Mouse (Mus musculus) lung, embryonic 16.5 days (tissue): ENCODE measurements around the gene Paqr4. TPM values are rescaled to one million over a fixed set of nuclear protein-coding genes. Genes with fewer than 3 reads are reported as not detected.
A peak's percentile ranks its signal among the peaks of the same experiment; 100 is the strongest.

ENCODE experiments used
- ATAC-seq: fragments of 200-750 bp; cut with Nextera tagmentation; 2 replicates; pipeline ENCODE4 v1.8.0; 2017; ENCODE audit warnings: low read depth, mild to moderate bottlenecking, moderate library complexity
- H3K27ac ChIP-seq: fragments of 300-500 bp; sonication (generic); 2 replicates; pipeline ENCODE4 v1.5.1; 2014; ENCODE audit warnings: mild to moderate bottlenecking, control low read depth, low read length
- H3K27me3 ChIP-seq: fragments of 300-500 bp; sonication (generic); 2 replicates; pipeline ENCODE4 v1.6.1; 2014; ENCODE audit warnings: low read depth, low read length, mixed read lengths; ENCODE audit not compliant: control insufficient read depth, insufficient read depth
- H3K36me3 ChIP-seq: fragments of 300-500 bp; sonication (generic); 2 replicates; pipeline ENCODE4 v1.6.1; 2014; ENCODE audit warnings: low read length; ENCODE audit not compliant: control insufficient read depth, insufficient read depth
- H3K4me1 ChIP-seq: fragments of 300-500 bp; sonication (generic); replicated peaks from 2 replicates; pipeline ENCODE4 v1.6.1; 2014; ENCODE audit warnings: low read length, mixed read lengths; ENCODE audit not compliant: control insufficient read depth, insufficient read depth
- H3K4me2 ChIP-seq: fragments of 300-500 bp; sonication (generic); 2 replicates; pipeline ENCODE4 v1.6.1; 2014; ENCODE audit warnings: low read depth, low read length, control low read depth
- H3K4me3 ChIP-seq: fragments of 300-500 bp; sonication (generic); 2 replicates; pipeline ENCODE4 v1.5.1; 2014; ENCODE audit warnings: mild to moderate bottlenecking, low read length, control low read depth
- H3K9ac ChIP-seq: fragments of 300-500 bp; sonication (generic); 2 replicates; pipeline ENCODE4 v1.6.1; 2014; ENCODE audit warnings: low read length, control low read depth
- H3K9me3 ChIP-seq: fragments of 300-500 bp; sonication (generic); 2 replicates; pipeline ENCODE4 v1.6.1; 2016; ENCODE audit warnings: low read length; ENCODE audit not compliant: control insufficient read depth
- WGBS: fragments of 180-500 bp; shearing (Covaris S2); extraction: QIAGEN DNeasy Blood & Tissue Kit; methylation state at CpG from one replicate; pipeline ENCODE4 v1.1.7; 2014; 5-methylcytosine and 5-hydroxymethylcytosine counted together
- polyA plus RNA-seq: library from polyadenylated mRNA; unstranded; fragments of >200 nt; fragmentation: Nextera tagmentation; extraction: Ambion mirVana; gene quantifications from 2 replicates; pipeline ENCODE4 v1.2.1, GENCODE M21; 2015

Gene Paqr4
- polyA plus RNA-seq, result 51.8 and 52.7 TPM in 2 replicates

DNA sequence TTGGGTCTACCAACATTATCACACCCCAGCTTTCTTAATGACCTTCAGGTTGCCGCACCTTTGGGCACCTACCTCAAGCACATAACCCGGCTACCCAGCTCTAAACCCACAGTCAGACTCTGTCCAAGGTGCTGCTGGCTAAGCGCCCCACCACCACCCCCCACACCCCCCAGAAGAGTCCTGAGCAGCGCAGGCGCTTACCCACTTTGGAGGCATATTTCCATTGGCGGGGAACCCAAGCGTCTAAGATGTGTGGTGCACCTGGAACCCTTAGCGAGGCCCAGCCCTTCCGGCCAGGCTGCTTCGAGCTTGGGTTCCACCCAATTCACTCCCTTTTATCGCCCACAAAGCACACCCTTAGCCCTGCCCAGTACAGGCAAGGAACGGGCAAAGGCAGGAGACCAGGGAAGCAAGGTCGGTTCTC, at the start of gene Paqr4:
Paqr4 (minus strand) TSS at position 270 of the 424 bp plus-strand sequence.
- H3K36me3 ChIP-seq, result peaks cover 15% of the 10 kb centered on the region
- no peaks in the 10 kb centered on the region for H3K9me3 ChIP-seq
- peaks cover 39% of the 10 kb centered on the region for H3K4me1 ChIP-seq
- 3% methylated on average over 13 of the region's 13 CpGs for WGBS
- ATAC-seq, result peak; percentile 44
- peak within 1 kb of the TSS; percentile 96 for H3K4me2 ChIP-seq
- peaks cover 50% of the 10 kb centered on the region for H3K27me3 ChIP-seq
- peak within 1 kb of the TSS; percentile 84 for H3K4me3 ChIP-seq
- peak within 1 kb of the TSS; percentile 88 for H3K27ac ChIP-seq
- peak within 1 kb of the TSS; percentile 85 for H3K9ac ChIP-seq

DNA sequence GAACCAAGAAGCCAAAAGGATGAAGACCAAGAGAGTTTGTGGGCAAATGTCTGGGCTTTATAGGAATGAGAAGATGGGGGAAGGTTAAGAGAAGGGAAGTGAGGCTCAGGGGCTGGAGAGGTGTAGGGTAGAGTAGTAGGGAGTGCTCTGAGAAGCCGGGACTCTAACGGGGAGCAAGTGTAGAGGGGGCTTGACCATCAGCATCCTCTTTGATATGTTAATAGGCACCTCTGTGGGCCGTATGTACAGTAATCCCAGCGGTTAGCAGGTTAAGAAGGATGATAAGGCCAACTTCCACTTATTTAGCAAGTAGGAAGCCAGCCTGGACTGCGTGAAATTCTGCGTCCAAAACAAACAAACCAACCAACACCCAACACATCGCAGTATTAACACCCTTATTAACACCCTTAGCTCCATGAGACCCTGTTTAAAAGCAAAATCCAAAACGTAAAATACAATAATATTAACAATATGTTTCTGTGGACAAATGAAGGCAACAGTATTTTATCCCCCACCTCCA, 49.1 kb upstream of the Paqr4 start:
- no peaks in the 10 kb centered on the region for H3K36me3 ChIP-seq
- H3K4me1 ChIP-seq, result peaks cover 20% of the 10 kb centered on the region
- H3K9ac ChIP-seq, result peak overlapping the region; percentile 88
- H3K9me3 ChIP-seq, result no peaks in the 10 kb centered on the region
- 19% methylated on average over 8 of the region's 8 CpGs for WGBS
- peak overlapping the region; percentile 90 for H3K27ac ChIP-seq
- no peak for ATAC-seq
- H3K4me2 ChIP-seq, result peak overlapping the region; percentile 75
- peak overlapping the region; percentile 62 for H3K4me3 ChIP-seq
- no peaks in the 10 kb centered on the region for H3K27me3 ChIP-seq

DNA sequence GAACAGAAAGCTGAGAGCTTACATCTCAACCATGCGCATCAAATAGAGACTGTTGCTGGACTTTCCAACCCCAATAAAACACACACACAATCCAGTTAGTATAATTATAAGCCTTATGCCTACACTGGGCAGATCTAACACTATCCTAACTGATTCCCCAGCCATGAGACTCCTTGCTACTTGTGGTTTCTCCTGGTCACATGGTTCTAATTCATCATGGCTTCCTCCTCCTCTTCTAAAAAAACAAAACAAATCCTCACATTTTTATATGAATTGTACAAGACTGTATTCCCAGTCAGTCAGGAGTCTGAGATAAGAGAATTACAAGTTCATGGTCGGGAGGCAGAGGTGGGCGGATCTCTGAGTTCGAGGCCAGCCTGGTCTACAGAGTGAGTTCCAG, 48.3 kb upstream of the Paqr4 start:
- Histone ChIP-seq H3K4me2 (no peak overlapping the region), H3K27ac (no peak overlapping the region), H3K36me3 (no peaks in the 10 kb centered on the region), H3K4me3 (no peak overlapping the region), H3K9ac (no peak overlapping the region), H3K9me3 (no peaks in the 10 kb centered on the region), H3K4me1 (peaks cover 20% of the 10 kb centered on the region), H3K27me3 (no peaks in the 10 kb centered on the region)
- ATAC-seq, result no peak
- 86% methylated on average over 4 of the region's 4 CpGs for WGBS

DNA sequence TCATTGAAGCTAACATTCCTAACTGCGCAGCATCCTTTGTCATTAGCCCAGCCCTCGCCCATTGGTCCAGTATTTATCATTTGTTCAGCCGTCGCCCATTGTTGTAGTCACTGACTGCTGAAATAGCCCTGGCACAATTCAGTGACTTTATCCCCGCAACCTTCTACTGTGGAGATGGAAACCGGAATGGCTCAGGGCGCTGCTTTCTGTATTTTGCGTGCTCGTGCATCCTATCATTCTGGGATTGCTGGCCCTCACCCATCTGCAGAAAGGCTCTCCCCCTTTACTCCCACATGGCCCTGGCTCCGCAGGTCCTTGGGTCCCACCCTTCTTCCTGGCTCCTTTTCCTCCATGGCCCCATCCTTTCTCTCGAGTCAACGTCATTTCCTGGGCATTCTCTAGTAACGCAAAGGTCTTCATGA, 45.9 kb upstream of the Paqr4 start:
- Histone ChIP-seq H3K4me3 (peak overlapping the region; percentile 68), H3K4me1 (peaks cover 20% of the 10 kb centered on the region), H3K9me3 (no peaks in the 10 kb centered on the region), H3K4me2 (peak overlapping the region; percentile 93), H3K9ac (peak overlapping the region; percentile 78; the same call in 1 of the 2 replicates), H3K27me3 (no peaks in the 10 kb centered on the region), H3K36me3 (no peaks in the 10 kb centered on the region), H3K27ac (no peak overlapping the region)
- ATAC-seq, result 0 out of 2 replicates have a peak, but pooled peaks have one; percentile 24
- WGBS, result 16% methylated on average over 13 of the region's 13 CpGs

DNA sequence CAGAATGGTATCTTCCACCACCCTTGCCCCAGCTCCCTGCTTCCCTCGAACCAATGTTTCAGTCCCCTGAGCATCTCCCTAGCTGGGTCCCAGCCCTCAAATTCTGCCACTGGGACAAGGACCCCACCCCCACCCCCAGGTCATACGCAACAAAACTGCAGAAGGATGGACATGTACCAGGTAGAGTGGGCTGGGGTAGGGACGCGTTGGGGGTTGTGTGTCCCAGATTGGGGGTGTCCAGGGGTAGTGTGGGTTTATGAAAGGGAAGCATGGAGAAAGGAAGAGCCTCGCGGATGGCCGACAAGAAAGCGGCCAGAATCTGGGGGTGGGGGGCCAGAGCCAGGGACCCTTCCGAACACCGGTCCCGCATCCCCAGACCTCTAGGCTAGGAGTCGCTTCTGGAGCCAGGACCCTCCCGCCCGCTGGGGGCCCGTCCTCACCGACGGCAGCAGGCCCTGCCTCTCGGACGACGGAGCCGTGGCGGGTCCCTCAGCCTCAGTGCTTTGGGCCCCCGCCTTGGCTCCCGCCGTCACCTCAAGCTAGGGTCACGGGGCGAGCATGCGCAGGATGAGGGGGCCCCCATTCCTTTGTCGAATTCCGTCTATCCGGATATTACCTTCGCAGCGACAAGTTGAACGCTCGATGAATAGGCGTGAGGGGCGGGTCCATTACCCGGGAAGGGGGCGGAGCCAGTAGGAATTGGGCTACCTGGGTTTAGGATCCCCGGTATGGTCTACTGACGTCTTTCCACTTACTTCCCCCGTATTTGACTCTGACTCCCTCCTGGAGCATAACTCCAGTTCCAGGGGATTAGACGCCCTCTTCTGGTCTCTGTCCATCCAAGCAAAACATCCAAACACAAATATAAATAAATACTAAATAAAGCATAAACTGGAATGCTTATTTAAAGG, 45.1 kb upstream of the Paqr4 start, which contains the start of gene Flywch2:
Flywch2 (minus strand) TSS at position 521 of the 911 bp plus-strand sequence.
- Histone ChIP-seq H3K9me3 (no peaks in the 10 kb centered on the region), H3K4me1 (peaks cover 17% of the 10 kb centered on the region), H3K4me2 (peak within 1 kb of the TSS; percentile 93), H3K36me3 (no peaks in the 10 kb centered on the region), H3K9ac (peak within 1 kb of the TSS; percentile 78), H3K27me3 (no peaks in the 10 kb centered on the region), H3K4me3 (peak within 1 kb of the TSS; percentile 68), H3K27ac (no peak within 1 kb of the TSS)
- ATAC-seq, result peak; percentile 80
- 1% methylated on average over 43 of the region's 43 CpGs for WGBS

DNA sequence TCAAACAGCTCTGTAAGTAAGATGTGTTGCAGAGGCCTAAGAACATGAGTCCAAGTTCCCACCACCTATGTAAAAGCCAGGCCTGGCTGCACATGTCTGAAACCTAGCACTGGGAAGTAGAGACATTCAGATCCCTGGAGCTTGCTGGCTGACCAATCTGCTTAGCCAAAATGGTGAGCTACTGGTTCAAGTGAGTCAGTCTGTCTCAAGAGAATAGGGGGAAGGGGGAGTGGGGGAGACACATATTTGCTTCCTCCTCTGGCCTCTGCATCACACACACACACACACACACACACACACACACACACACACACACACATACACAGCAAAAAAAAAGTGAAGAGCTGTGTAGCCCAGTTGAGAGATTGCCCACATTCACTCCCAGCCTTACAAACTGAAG, 42.7 kb upstream of the Paqr4 start:
- H3K4me1 ChIP-seq, result peaks cover 6% of the 10 kb centered on the region
- no peak overlapping the region for H3K27ac ChIP-seq
- ATAC-seq, result no peak
- no peaks in the 10 kb centered on the region for H3K27me3 ChIP-seq
- H3K4me2 ChIP-seq, result no peak overlapping the region
- no peak overlapping the region for H3K4me3 ChIP-seq
- no peak overlapping the region for H3K9ac ChIP-seq
- no peaks in the 10 kb centered on the region for H3K36me3 ChIP-seq
- no peaks in the 10 kb centered on the region for H3K9me3 ChIP-seq

DNA sequence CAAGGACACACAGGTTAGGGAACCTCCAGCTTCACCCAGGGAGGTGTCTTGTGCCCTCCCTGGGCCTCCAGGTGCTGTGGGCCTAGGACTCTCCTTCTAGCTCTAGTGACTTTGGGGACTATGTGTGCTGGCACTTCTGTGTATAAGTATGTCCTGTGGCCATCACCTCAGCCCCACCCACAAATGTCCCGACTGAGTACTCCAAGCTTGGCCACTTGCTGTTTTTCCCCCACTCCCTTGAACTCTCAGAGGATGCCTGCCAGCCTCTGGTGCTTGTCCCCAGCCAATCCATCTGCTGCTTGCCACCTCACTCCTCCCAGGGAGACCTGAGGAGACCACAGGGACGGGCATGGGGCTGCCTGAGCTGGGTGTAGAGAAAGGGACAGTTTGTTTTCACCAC, 37.8 kb upstream of the Paqr4 start:
- ATAC-seq, result no peak
- 43% methylated on average over 2 of the region's 2 CpGs for WGBS
- no peak overlapping the region for H3K27ac ChIP-seq

DNA sequence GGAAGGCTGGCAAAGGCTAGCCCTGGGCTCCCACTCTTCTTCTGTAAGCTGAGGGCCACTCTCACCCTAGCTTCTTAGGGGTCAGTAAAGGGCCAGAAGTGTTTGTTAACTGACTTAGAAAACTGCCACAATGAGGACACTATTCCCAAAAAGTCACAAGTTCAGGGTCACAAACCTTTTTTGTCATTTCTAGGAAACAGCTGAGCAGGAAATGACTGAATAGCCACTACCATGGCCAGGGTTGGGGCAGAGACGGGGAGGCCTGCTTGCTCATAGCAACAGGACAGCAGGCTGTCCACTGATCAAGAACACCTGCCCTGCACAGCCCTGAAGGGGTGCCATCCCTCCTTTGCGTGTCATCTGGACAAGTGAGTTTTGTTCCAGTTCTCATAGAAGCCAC, 36.5 kb upstream of the Paqr4 start:
- Histone ChIP-seq H3K27me3 (no peaks in the 10 kb centered on the region), H3K4me2 (no peak overlapping the region), H3K9me3 (no peaks in the 10 kb centered on the region), H3K27ac (no peak overlapping the region), H3K4me3 (no peak overlapping the region), H3K4me1 (0 out of 2 replicates have a peak, but pooled peaks cover 2% of the 10 kb centered on the region), H3K9ac (no peak overlapping the region), H3K36me3 (no peaks in the 10 kb centered on the region)
- ATAC-seq, result no peak
- WGBS, result 62% methylated on average over 2 of the region's 2 CpGs

More for the DNA sequence above, 37.8 kb upstream of the Paqr4 start:
- H3K4me1 ChIP-seq, result 0 out of 2 replicates have a peak, but pooled peaks cover 2% of the 10 kb centered on the region
- 0 out of 2 replicates have a peak overlapping the region, but pooled peaks have one; percentile 28 for H3K9ac ChIP-seq
- no peaks in the 10 kb centered on the region for H3K36me3 ChIP-seq
- H3K9me3 ChIP-seq, result no peaks in the 10 kb centered on the region
- H3K27me3 ChIP-seq, result no peaks in the 10 kb centered on the region
- H3K4me3 ChIP-seq, result no peak overlapping the region
- H3K4me2 ChIP-seq, result no peak overlapping the region

DNA sequence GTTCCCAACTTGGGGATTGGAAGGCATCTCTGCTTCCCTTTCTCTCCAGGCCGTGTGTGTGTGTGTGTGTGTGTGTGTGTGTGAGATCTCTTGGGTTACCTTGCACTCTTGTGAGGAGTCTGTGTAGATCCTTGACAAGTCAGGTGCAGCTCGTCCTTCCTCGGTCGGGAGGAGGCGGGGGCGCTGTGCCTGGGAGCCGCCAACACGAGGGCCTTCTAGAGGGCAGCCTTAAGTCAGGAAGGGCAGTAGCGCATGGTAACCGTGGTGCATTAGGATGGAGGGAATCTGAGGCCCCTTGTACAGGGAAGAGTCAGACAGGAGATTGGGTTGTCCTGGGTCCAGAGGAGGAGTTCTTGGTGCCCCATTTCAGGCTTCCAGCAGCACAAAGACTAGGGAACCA, 35.5 kb upstream of the Paqr4 start:
- ATAC-seq, result no peak
- no peaks in the 10 kb centered on the region for H3K36me3 ChIP-seq
- no peak overlapping the region for H3K4me3 ChIP-seq
- H3K27ac ChIP-seq, result no peak overlapping the region
- no peaks in the 10 kb centered on the region for H3K27me3 ChIP-seq
- H3K4me2 ChIP-seq, result no peak overlapping the region
- whole genome bisulfite sequencing, result 61% methylated on average over 10 of the region's 10 CpGs
- H3K9ac ChIP-seq, result no peak overlapping the region
- H3K4me1 ChIP-seq, result peaks cover 2% of the 10 kb centered on the region; the same call in 1 of the 2 replicates
- no peaks in the 10 kb centered on the region for H3K9me3 ChIP-seq
